Mouse (Mus musculus): ENCODE results near the gene Crot.
A peak's percentile ranks its signal among the peaks of the same experiment; 100 is the strongest.
"Not testable (repeated sequence)": the region's sequence is repeated elsewhere in the genome, so short reads cannot be mapped to it uniquely, and the experiment has no call there.

Gene Crot

DNA sequence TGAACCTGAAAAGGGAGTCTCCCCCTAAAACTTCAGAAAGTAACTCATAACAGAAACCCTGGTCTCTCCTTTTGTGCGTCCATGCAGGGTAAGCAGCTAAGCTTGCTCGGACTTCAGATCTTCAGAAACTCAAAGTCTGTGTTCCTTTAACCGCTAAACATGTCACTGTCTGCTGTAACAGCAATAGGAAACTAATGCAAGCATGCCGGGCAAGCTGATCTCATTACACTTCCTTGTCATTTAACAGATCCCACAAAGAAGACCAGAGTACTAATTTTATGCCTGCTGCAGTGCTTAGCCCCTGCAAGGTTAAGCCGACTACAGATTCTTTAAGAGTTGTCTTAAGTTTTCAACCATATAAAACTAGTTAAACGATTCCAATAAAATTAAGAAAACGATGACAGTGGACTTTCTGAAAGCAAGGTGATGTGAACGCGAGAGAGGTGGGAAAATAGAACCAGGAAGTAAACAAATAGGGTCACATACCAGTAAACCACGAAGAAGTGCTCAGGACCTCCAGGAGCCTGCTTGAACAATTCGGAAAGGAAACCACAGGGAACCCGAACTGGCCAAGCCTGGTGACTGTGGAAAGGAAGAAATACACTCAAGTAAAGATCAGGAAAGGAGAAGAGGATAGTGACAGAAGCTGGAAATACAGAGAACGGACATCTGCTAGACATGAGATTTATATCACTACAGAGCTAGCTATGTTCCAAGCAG is 998 bp downstream of the Crot start:
- DNase-seq (ENCODE audit: low spot score in 2 of 2), result no peak

DNA sequence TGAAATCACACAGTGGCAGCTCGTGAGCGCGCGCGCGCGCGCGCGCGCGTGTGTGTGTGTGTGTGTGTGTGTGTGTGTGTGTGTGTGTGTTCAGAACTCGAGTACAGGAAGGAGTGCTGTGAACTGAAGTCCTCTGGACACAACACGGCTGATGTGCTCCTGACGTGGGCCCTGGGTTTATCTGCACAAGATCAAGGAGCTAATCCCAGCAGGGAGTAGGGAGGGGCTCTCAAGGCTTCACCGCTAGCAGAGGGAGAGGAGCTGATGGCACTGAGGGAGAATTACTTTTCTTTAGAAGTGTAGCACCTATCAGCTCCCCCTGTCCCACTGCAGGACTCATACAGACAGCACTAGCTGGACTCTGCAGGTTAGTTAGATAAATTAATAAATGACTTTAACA is 5.5 kb downstream of the Crot start:
- DNase-seq (ENCODE audit: low spot score in 2 of 2), result no peak

DNA sequence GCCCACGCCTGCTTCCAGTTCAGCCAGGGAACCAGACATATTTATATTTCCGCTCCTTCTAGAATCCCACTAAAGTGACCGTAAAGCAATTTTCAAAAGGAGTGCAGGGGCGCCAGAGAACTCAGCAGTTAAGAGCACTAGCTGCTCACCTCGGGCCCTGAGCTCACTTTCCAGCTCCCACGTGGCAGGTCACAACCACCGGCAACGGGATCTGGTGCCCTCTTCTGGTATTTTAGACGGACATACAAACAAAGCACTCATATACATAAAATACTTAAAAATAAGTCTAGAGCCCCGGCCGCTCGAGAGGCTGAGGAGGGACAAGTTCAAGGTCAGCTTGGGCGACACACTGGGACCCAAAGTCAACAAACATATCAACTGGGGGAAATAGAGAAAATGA is 6.6 kb downstream of the Crot start:
- DNase-seq (ENCODE audit: low spot score in 2 of 2), result no peak

DNA sequence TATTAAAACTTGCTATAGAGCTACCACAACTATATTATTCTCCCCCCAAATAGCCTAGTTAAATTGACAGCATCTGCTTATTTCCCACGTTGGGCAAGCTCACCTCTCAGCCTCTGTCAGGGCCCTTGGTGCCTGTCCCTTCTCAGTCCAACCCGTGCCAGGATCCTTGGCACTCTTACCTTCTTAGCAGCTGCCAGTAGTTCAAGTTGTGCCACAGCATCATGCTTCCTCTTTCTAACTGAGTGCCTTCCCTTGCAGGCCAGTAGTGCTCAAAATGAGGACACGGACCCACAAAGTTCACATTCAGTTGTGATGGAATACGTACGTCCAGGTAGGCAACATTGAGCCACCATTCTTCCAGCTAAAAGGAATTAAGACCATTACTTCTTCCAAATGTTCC is 9.2 kb downstream of the Crot start:
- no peak for DNase-seq (ENCODE audit: low spot score in 2 of 2)

DNA sequence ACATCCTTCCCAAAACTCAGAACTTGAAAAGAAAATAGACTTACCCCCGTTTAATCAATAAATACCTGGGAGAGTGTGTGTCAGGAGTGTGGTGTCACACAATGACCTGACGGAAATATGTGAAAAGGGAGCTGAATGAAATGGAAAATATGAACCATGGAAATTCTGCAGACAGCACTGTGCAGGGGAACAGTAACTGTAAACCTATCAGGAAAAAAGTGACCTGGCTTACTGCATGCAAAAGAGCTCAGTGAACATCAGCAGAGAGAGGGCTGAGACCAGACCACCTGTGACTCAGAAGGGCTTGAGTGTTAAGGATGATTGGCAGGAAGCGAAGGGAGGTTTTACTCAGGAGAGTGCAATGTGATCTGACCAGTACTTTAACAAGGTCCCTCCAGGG is 11.7 kb downstream of the Crot start:
- DNase-seq (ENCODE audit: low spot score in 2 of 2), result no peak

DNA sequence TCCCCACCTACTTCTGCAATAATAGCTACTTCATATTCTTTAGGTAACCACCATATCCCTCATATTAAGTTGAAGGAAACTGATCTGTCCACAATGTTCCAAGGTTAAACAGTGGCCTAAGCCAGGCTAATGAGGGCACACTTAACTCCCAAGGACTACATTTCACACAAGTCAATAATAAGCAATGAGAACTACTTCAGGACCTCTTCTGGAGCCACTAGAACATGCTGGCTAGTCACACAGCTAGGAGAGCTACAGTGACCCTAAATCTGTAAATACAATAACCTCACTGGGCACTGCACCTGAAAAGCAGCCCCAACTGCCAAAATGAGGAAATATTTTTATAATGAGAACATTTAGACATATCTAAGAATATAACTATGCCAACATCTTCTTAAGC is 22.4 kb downstream of the Crot start:
- DNase-seq (ENCODE audit: low spot score in 2 of 2), result no peak

DNA sequence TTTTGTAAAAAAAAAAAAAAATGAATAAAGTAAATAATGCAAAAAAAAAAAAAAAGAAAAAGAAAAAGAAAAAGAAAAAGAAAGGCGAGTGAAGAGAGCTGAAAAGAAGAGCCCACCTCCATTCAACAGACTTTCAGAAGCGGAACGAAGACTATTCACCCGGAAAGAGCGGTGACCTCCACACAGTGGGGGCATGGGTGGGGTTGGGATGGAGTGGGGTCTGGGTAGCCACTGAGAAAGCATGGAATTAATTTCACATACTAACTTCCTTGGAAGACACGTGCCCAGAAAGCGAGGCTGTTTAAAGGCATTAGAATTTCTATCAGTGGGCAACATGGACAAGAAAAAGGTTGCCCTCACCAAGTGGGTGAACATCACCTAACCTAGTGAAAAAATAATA is 24.8 kb downstream of the Crot start:
- DNase-seq (ENCODE audit: low spot score in 2 of 2), result no peak

DNA sequence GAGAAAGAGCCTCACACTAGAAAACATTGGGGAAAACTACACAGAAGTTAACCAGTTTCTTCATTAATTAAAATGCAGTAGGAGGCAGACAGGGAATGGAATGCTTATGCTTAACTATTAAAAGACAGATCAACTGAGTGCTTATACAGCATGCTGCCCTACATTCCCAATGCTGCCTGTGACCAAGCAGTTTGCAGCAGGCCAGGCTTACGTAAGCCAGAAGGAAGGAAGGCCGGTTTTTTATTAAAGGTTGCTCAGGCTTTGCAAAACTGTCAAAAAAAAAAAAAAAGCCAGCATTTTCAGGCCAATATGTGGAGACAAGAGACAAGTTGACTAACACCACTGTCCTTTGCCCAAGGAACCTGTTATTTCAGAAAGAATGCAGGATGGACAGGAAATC is 26.4 kb downstream of the Crot start:
- DNase-seq (ENCODE audit: low spot score in 2 of 2), result no peak

DNA sequence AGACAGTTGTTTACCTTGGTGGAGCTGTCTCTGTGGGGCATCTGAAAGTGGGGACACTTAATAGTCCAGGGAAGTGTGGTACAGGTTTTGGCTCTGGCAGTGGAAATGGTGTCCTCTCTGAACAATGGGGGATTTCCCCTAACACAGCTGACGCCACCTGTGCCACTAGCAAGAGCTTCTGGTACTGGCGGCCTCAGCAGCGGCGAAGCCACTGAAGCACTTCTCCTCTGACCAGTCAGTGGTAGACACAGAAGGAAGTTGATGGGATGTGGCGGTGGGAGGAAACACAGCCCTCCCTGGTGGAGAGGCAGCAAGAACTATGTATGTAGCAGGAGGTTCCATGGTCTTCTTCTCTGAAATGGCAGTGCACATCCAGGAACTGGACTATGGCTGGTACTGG is 32.6 kb downstream of the Crot start:
- DNase-seq (ENCODE audit: low spot score in 2 of 2), result no peak

DNA sequence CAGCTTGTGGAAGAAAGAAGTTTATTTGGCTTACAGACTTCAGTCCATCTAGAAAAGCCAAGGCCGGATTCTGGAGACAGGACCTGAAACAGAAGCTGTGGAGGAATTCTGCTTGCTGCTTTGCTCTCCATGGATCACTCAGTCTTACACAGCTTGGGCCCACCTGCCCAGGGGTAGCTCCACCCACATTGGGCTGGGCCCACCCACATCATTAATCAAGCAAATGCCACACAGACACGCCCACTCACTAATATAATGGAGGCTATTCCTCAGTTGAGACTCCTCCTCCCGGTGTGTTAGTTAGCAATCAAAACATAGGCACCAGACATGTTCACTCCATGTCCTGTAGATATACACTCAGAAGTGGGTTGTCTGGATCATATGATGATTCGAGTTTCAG is 36.6 kb downstream of the Crot start:
- no peak for DNase-seq (ENCODE audit: low spot score in 2 of 2)

DNA sequence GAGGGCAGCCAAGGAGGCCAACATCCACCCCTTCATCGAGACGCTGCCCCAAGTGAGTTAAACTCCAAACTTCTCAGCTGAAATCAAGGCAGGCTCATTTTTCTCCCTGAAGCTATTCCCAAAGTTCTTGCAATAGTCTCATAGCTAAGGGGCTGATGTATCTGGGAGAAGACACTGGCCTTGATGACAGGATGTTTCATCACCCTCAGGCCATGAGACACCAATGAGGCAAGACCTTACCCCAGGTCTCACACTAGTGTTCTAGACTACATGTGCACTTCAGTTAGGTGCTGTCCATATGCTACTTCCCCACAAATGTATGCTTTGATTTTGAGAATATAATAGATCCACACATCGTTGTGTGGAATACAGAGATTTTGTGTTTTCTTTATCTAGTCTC is 41.6 kb downstream of the Crot start:
- no peak for DNase-seq (ENCODE audit: low spot score in 2 of 2)

DNA sequence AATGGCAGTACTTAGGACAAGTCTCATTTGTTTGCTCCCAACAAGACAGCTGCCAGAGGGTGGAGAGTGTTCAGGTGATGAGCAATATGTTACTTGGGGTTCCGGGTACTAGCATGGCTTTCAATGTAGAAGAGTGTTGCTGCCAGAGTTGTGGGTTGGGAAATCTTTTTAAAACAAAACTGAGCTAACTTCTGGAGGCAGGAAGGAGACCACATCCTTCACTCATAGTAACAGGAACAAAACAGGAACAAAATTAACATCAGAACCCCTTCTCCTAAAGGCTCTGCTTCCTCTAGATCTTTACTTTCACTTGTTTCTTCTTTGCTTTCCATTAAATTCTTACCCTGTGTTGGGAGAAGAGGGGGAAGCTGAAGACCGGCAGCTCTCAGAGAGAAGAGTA is 43.5 kb downstream of the Crot start:
- no peak for DNase-seq (ENCODE audit: low spot score in 2 of 2)

DNA sequence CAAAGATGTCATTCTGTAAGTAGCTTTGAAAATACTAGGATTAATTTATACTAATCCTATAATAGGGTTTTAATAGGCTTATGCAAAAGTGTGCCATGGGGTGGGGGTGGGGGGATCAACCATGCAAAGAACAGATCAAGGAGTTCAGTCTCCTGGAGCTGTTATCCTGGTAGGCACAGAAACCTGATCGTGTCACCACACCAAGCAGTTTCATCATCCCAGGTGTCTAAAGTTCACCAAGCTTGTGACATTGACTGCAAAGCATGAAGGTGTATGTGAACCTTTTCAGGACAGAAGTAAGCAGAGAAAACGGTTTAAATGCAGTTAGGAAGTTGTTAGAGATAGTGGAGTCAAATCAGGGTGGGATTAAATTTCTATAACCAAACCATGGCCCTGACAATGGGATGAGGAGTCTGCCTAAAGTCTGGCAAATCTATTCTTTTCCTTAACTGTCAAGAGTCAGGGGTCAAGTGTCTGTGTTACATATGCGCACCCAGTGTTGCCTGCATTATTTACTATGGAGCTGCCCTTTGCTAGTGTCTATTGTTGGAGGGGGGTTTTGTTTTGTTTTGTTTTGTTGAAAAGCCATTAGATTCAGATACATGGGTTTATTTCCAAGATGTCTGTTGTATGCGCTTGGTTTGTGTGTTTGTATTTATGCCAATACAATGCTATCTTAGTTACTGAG is 49.6 kb downstream of the Crot start:
- no peak for DNase-seq (ENCODE audit: low spot score in 2 of 2)

DNA sequence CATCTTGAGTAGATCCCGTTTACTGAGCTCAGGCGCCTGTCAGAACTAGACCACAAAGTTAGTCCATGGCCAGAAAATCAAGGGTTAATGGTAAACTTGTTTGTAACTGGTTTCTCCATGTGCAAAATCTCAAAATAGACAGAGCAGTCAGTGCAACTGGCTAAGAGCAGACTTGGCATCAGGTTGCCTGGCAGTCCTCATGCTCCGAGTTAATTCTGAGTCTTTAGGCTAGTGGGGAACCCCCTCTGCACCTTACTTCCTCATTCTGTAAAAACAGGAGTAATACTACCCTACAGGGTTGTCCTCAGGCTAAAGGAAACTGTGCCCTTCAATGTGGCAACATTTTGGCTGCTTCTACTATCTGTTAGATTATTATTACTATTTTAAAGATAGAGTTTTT is 53.3 kb downstream of the Crot start:
- peak in 1 of 2 experiments; percentile 20 for DNase-seq (ENCODE audit: low spot score in 2 of 2)

DNA sequence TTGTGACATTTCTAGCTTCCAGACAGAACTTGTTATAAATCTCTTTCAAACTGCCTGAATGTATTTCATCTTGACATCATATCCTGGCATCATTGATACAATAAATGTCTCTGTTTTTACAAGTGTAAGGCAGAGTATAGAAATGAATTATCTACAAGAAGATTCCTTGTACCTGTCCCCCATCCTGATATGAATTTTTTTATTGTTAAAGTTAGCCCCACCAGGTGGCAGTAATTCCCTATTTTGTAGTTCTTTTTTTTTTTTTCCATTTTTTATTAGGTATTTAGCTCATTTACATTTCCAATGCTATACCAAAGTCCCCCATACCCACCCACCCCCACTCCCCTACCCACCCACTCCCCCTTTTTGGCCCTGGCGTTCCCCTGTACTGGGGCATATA is 55.9 kb downstream of the Crot start:
- not testable (repeated sequence) for DNase-seq (ENCODE audit: low spot score in 2 of 2)

DNA sequence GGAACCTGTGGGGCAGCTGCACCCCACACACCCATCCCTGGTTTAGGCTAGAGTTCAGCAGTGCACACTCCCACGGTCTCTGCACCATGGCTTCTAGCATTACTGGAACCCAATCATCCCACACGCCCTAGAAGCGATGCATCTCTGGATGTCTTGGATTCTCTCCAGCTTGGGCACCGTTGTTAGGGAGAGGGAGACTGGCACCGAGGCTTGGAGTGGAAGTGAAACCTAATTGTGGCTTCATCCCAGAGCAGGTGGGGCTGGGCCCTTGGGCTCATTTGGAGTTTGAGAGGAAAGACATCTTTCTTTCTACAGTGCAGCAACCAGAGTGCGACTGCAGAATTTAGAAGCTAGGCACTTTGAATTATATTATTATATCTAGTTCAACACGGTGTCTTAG is 59.2 kb downstream of the Crot start:
- no peak for DNase-seq (ENCODE audit: low spot score in 2 of 2)

DNA sequence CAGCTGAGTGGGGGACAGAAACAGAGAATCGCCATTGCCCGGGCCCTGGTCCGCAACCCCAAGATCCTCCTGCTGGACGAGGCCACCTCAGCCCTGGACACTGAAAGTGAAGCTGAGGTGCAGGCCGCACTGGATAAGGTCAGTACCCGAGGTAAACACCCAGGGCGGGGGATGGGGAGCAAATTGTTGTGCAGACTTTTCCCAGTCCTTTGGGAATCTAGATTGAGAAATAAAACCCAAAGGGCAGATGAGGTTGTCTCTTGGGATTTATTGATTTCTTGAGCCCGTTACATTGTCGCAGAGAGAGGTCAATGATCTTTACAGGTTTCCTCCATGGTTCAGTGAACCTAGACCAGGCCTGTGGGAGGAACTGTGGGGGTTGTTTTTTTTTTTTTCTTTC is 68.7 kb downstream of the Crot start:
- DNase-seq (ENCODE audit: low spot score in 2 of 2), result no peak

DNA sequence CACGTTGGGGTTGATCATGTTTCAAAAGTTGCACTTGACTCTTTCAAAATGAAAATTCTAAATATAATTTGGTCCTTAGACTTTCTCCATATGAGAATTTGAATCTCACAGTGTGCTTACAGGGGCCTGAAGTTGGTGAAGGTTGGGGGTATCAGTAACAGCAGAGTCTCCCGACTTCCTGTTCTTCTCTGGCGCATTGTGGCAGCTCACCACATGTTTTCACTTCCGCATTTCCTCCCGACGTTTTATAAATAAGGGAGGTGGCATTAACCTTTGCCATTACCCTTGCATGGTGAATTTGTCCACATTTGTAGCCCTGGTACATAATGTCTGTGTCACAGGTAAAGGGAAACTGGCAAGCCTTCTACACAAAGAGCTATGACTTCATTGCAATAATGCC is 80.1 kb downstream of the Crot start:
- no peak for DNase-seq (ENCODE audit: low spot score in 2 of 2)

DNA sequence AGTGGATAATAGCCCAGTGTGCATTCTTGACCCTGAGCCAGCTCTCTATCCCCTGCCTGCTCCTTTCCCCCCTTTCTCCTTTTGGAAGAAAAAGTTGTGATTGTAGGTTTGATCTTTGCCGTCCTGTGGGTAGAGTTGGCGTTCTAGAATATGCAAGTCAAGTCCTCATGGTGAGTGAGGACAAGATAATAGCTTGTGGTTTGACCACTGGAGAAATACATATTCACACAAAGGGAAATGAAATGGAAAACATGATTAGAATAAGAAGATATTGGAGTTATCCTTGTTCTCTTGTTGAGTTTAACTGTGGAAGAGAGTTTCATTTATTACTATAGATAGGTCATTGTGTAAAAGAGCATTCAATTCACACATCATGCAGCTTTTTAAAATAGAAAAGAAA is 80.7 kb downstream of the Crot start:
- no peak for DNase-seq (ENCODE audit: low spot score in 2 of 2)

Data from spleen, postnatal 14 days (tissue).